Mouse (Mus musculus) 3T3-L1 (cell line): ENCODE measurements around the gene Tmem132b.
A peak's percentile ranks its signal among the peaks of the same experiment; 100 is the strongest.

Source experiments
- DNase-seq: peaks from one replicate; pipeline ENCODE4 v3.0.0-alpha.2; 2015; ENCODE audit warnings: low read depth, low spot score

The Tmem132b gene

DNA sequence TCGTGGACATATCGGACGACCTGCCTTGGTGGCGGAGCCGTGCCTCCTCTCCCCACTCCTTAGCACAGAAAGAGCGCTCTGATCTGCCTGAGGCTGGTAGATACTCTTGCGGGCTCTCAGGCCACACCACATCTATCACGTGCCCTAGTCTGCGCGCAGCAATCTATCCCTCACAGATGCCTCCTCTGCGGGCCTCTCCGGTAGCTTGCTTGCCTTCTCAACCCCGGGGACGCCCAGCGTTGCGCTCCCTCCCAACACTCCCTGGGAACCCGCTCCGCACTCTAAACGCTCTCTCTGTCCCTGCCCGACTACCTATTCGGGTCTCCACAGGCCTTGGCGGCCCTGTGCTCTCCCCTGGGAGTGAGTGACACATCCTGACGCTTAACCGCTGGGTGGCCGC, at the start of gene Tmem132b:
Gene Tmem132b, plus strand, starts transcription at position 141 of the 400 bp plus-strand sequence.
- DNase-seq, result no peak

DNA sequence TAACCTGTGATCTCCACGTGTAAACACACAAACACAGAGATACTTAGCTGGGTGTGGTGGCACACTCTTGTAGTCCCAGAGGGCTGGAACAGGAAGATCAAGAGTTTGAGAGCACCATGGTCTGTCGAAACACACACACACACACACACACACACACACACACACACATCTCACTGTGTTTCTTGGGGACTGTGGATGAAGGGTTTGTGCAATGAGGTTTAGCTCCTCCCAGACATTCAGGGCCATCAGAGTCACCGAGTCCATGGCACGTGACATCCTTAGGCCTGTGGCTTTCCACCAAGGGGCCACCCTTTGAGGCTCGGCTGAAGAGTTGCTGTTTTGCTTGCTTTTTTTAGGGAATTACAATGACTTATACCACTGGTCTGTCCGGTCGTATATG, 49.1 kb upstream of the Tmem132b start:
- no peak for DNase-seq

GRCm38 (mm10) chr5:125483712-125484611, 47.6 kb upstream of the Tmem132b start:
- no peak for DNase-seq

- DNase-seq, result peak; percentile 15
Measured at GRCm38 (mm10) chr5:125485031-125485778, 46.4 kb upstream of the Tmem132b start.

GRCm38 (mm10) chr5:125486088-125486487, 45.5 kb upstream of the Tmem132b start:
- peak; percentile 64 for DNase-seq

- no peak for DNase-seq
Measured at GRCm38 (mm10) chr5:125487375-125488115, 44.0 kb upstream of the Tmem132b start.

DNA sequence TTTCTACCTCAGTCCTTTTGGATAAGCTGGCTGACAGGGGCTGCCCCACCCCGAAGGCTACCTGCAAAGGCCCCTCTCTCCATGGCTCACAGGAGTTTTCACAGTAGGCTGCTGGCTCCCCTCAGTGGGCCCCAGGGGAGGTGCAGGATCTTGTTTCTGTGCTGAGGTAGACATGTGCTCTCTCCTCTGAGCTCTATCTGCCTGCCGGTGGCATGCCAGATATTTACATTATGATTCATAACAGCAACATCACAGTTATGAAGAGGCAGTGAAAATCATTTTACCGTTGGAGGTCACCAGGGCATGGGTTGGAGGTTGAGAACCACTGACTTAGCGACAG, 43.5 kb upstream of the Tmem132b start:
- peak; percentile 86 for DNase-seq

- DNase-seq, result peak; percentile 37
Measured at GRCm38 (mm10) chr5:125488953-125489352, 42.6 kb upstream of the Tmem132b start.

DNA sequence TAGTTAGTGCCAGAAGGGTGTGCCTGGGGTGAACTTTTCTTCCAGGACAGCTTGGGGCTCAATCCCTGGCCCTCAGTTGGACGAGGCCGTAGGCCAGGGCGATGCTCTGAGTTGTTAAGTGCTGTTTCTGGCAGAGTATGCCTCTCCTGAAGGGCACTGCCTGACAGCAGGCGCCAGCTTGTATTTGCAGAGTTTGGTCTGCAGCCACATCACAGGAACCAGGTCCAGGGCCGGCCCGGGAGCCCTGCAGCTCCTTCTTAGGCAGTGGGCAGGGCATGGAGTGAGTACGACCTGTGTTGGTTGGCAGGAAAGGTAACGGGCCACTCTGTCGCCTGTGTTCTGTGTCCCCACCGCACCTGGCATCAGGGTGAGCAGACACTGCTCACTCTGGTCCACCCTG, 40.5 kb upstream of the Tmem132b start:
- DNase-seq, result no peak

GRCm38 (mm10) chr5:125492379-125493092, 39.0 kb upstream of the Tmem132b start:
- DNase-seq, result no peak

GRCm38 (mm10) chr5:125493093-125493423, 38.5 kb upstream of the Tmem132b start:
- DNase-seq, result no peak

DNA sequence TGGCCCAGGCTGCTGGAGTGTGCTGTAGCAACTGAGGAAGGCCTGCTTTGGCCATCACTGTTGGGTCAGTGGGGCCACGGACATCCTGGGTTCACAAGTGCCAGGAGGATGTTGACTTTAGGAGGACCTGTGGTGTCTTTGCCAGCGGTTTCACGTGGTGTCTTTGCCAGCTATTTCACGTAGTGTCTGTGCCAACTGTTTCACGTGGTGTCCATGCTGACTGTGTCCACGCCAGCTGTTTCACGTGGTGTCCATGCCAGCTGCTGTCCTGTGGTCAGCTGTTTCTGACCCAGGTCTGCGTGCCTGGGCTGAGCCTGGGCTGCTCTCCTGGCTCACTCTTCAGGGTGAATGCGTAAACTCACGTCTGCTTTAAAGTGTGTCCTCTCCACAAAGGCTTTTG, 35.9 kb upstream of the Tmem132b start:
- DNase-seq, result no peak

GRCm38 (mm10) chr5:125497821-125498600, 33.6 kb upstream of the Tmem132b start:
- peak; percentile 75 for DNase-seq

GRCm38 (mm10) chr5:125501505-125501904, 30.1 kb upstream of the Tmem132b start:
- DNase-seq, result no peak

GRCm38 (mm10) chr5:125502186-125502585, 29.4 kb upstream of the Tmem132b start:
- DNase-seq, result no peak

- no peak for DNase-seq
Measured at GRCm38 (mm10) chr5:125503628-125504027, 27.9 kb upstream of the Tmem132b start.

DNA sequence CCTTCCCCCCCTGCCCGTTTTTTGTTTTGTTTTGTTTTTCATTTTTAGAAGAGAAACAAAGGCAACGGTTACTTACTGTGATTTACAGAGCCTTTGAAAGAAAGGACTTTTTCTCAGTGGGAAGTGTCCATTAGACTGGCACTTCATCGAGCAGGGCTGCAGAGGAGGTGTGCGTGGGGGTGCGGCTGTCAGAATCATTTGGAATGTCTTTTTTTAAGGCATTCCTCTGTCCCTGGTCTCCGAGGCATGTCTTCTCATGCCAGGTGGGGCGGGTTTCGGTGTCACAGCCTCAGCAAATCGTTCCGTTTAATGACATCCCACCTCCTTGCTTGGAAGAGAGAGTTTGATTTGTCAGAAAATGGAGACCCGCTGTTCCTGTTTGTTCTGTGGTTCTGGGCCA, 26.9 kb upstream of the Tmem132b start:
- no peak for DNase-seq

DNA sequence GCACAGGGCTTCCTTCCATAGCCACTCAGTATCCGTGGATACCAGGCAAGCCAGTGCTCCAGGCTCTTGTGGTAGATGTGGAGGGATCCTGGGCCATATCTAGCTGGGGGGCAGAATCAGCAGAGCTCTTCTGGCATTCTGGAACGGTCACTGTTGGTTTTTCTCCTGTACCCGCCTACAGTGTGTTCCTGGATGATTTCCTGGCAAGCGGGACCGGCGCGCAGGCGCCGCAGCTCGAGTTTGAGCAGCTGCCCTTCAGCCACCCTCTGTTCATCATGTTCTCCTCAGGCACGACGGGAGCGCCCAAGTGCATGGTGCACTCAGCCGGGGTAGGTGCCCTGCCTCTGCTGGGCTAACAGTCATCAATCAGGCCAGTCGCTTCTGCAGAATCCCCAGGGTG, 25.6 kb upstream of the Tmem132b start:
- DNase-seq, result no peak

- peak; percentile 52 for DNase-seq
Measured at GRCm38 (mm10) chr5:125507582-125507981, 24.0 kb upstream of the Tmem132b start.

DNA sequence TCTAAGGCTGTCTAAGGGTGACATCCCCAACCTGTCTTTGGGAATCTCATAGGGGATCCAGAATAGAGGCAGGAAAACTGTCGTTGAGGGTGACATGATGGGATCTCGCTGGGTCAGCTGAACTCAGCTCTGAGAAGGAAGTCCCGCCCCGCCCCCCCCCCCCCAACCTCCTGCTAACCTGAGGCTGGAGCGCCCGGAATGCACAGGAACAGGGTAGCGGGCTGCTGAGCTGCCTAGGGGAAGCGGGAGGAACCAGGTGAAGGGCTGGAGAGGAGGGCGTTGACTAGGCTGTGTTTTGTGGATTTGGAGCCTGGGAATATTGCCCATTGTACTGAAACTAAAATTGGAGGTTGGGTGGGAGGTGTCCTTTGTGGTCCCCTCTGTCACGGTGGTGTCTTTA, 23.6 kb upstream of the Tmem132b start:
- no peak for DNase-seq

DNA sequence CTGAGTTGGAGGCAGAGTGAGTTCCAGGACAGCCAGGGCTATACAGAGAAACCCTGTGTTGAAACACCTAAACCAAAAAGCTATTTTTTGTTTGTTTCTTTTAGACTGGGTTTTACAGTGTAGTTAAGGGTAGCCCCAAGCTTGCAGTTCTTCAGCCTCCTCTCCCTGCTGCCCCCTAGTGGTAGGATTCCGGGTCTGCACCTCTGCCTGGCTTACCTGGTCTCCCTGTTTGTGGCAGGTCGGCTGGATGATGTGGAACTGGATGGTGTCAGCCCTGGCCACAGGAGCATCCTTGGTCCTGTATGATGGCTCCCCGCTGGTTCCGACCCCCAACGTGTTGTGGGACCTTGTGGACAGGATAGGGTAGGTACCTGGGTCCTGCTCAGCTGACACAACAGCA, 22.0 kb upstream of the Tmem132b start:
- DNase-seq, result peak; percentile 72
